Mouse (Mus musculus) liver, embryonic 16.5 days (tissue): ENCODE measurements around the gene Abl1. TPM values are rescaled to one million over a fixed set of nuclear protein-coding genes. Genes with fewer than 3 reads are reported as not detected.
A peak's percentile ranks its signal among the peaks of the same experiment; 100 is the strongest.
"Not testable (repeated sequence)": the region's sequence is repeated elsewhere in the genome, so short reads cannot be mapped to it uniquely, and the experiment has no call there.

Experiments
- ATAC-seq: fragments of 200-750 bp; cut with Nextera tagmentation; 2 replicates; pipeline ENCODE4 v1.8.0; 2017; ENCODE audit warnings: low read depth, mild to moderate bottlenecking, moderate number of reproducible peaks, moderate library complexity
- H3K27ac ChIP-seq: fragments of 300-500 bp; sonication (generic); 2 replicates; pipeline ENCODE4 v1.5.1; 2014; ENCODE audit warnings: mild to moderate bottlenecking, low read length
- H3K27me3 ChIP-seq: fragments of 300-500 bp; sonication (generic); 2 replicates; pipeline ENCODE4 v1.6.1; 2014; ENCODE audit warnings: low read depth, low read length, mixed read lengths; ENCODE audit not compliant: control insufficient read depth, insufficient read depth
- H3K36me3 ChIP-seq: fragments of 300-500 bp; sonication (generic); 2 replicates; pipeline ENCODE4 v1.6.1; 2014; ENCODE audit warnings: mild to moderate bottlenecking; ENCODE audit not compliant: control insufficient read depth, insufficient read depth
- H3K4me1 ChIP-seq: fragments of 300-500 bp; sonication (generic); 2 replicates; pipeline ENCODE4 v1.6.1; 2014; ENCODE audit warnings: low read depth, low read length, mixed read lengths; ENCODE audit not compliant: control insufficient read depth
- H3K4me2 ChIP-seq: fragments of 300-500 bp; sonication (generic); 2 replicates; pipeline ENCODE4 v1.6.1; 2014; ENCODE audit warnings: low read depth, low read length, mixed read lengths
- H3K4me3 ChIP-seq: fragments of 300-500 bp; sonication (generic); 2 replicates; pipeline ENCODE4 v1.5.1; 2014; ENCODE audit warnings: low read depth, mild to moderate bottlenecking, low read length
- H3K9ac ChIP-seq: fragments of 300-500 bp; sonication (generic); 2 replicates; pipeline ENCODE4 v1.6.1; 2014; ENCODE audit warnings: low read depth, low read length
- H3K9me3 ChIP-seq: fragments of 300-500 bp; sonication (generic); replicated peaks from 2 replicates; pipeline ENCODE4 v1.6.1; 2016; ENCODE audit warnings: low read length; ENCODE audit not compliant: control insufficient read depth
- WGBS: fragments of 180-500 bp; shearing (Covaris S2); extraction: QIAGEN DNeasy Blood & Tissue Kit; methylation state at CpG from one replicate; pipeline ENCODE4 v1.1.7; 2014; ENCODE audit not compliant: insufficient replicate concordance; 5-methylcytosine and 5-hydroxymethylcytosine counted together
- polyA plus RNA-seq: library from polyadenylated mRNA; unstranded; fragments of >200 nt; fragmentation: Nextera tagmentation; extraction: Ambion mirVana; gene quantifications from 2 replicates; pipeline ENCODE4 v1.2.1, GENCODE M21; 2015

Gene Abl1
- polyA plus RNA-seq, 1 experiment from 2014 or later: 6.7 TPM

GRCm38 (mm10) chr2:31681051-31681707 lies 7.0 kb upstream of the Abl1 start:
- 67% methylated on average over 15 of the region's 15 CpGs for WGBS
- ATAC-seq: not testable (repeated sequence)

GRCm38 (mm10) chr2:31681731-31682235 lies 6.4 kb upstream of the Abl1 start:
- Histone ChIP-seq H3K9ac (no peak overlapping the region), H3K4me3 (no peak overlapping the region), H3K27me3 (no peaks in the 10 kb centered on the region), H3K36me3 (peaks cover 22% of the 10 kb centered on the region), H3K4me2 (no peak overlapping the region), H3K4me1 (no peaks in the 10 kb centered on the region), H3K9me3 (no peaks in the 10 kb centered on the region), H3K27ac (no peak overlapping the region)
- ATAC-seq: no peak
- WGBS: 74% methylated on average over 6 of the region's 6 CpGs

More at GRCm38 (mm10) chr2:31681051-31681707, 7.0 kb upstream of the Abl1 start:
- peaks cover 28% of the 10 kb centered on the region for H3K36me3 ChIP-seq
- not testable (repeated sequence) for H3K9ac ChIP-seq, H3K27ac ChIP-seq, H3K27me3 ChIP-seq, H3K9me3 ChIP-seq, H3K4me1 ChIP-seq, H3K4me3 ChIP-seq, H3K4me2 ChIP-seq

- Histone ChIP-seq H3K9me3 (no peaks in the 10 kb centered on the region), H3K4me3 (no peak overlapping the region), H3K4me2 (no peak overlapping the region), H3K4me1 (peaks cover 5% of the 10 kb centered on the region; the same call in 1 of the 2 replicates), H3K27ac (no peak overlapping the region), H3K36me3 (peaks cover 16% of the 10 kb centered on the region), H3K27me3 (no peaks in the 10 kb centered on the region), H3K9ac (no peak overlapping the region)
- WGBS: 30% methylated on average over 2 of the region's 2 CpGs
- no peak for ATAC-seq
These were observed 4.5 kb upstream of the Abl1 start for GRCm38 (mm10) chr2:31683666-31684065.

GRCm38 (mm10) chr2:31689045-31689444 lies 869 bp downstream of the Abl1 start:
- H3K9me3 ChIP-seq: no peaks in the 10 kb centered on the region
- H3K36me3 ChIP-seq: no peaks in the 10 kb centered on the region
- peaks cover 15% of the 10 kb centered on the region for H3K4me1 ChIP-seq
- peak overlapping the region; percentile 96 for H3K9ac ChIP-seq
- WGBS: 0% methylated on average over 12 of the region's 12 CpGs
- no peak for ATAC-seq
- H3K27ac ChIP-seq: peak overlapping the region; percentile 95
- peak overlapping the region; percentile 95 for H3K4me3 ChIP-seq
- no peaks in the 10 kb centered on the region for H3K27me3 ChIP-seq
- H3K4me2 ChIP-seq: peak overlapping the region; percentile 91

- peak overlapping the region; percentile 91 for H3K4me2 ChIP-seq
- H3K36me3 ChIP-seq: no peaks in the 10 kb centered on the region
- no peak for ATAC-seq
- 46% methylated on average over 3 of the region's 3 CpGs for WGBS
- peak overlapping the region; percentile 95 for H3K4me3 ChIP-seq
- peaks cover 15% of the 10 kb centered on the region for H3K4me1 ChIP-seq
- no peak overlapping the region for H3K27ac ChIP-seq
- H3K9me3 ChIP-seq: no peaks in the 10 kb centered on the region
- H3K27me3 ChIP-seq: no peaks in the 10 kb centered on the region
- H3K9ac ChIP-seq: no peak overlapping the region
These were observed 1.9 kb downstream of the Abl1 start for GRCm38 (mm10) chr2:31690063-31690462.

- Histone ChIP-seq H3K27ac (no peak overlapping the region), H3K36me3 (peaks cover 2% of the 10 kb centered on the region; the same call in 1 of the 2 replicates), H3K4me1 (peaks cover 4% of the 10 kb centered on the region; the same call in 1 of the 2 replicates), H3K9me3 (no peaks in the 10 kb centered on the region), H3K27me3 (no peaks in the 10 kb centered on the region), H3K4me3 (no peak overlapping the region), H3K9ac (no peak overlapping the region), H3K4me2 (no peak overlapping the region)
- no peak for ATAC-seq
These were observed 10.0 kb downstream of the Abl1 start for GRCm38 (mm10) chr2:31698209-31698608.

- Histone ChIP-seq H3K9me3 (no peaks in the 10 kb centered on the region), H3K4me2 (no peak overlapping the region), H3K27ac (no peak overlapping the region), H3K36me3 (peaks cover under 1% of the 10 kb centered on the region; the same call in 1 of the 2 replicates), H3K4me3 (no peak overlapping the region), H3K27me3 (no peaks in the 10 kb centered on the region), H3K9ac (no peak overlapping the region), H3K4me1 (peaks cover 4% of the 10 kb centered on the region; the same call in 1 of the 2 replicates)
- 36% methylated on average over 7 of the region's 7 CpGs for WGBS
- peak; percentile 68; the same call in 1 of the 2 replicates for ATAC-seq
These were observed 12.6 kb downstream of the Abl1 start for GRCm38 (mm10) chr2:31700545-31701446.

GRCm38 (mm10) chr2:31703226-31703625 lies 15.1 kb downstream of the Abl1 start:
- no peaks in the 10 kb centered on the region for H3K27me3 ChIP-seq

GRCm38 (mm10) chr2:31705914-31706313 lies 17.7 kb downstream of the Abl1 start:
- Histone ChIP-seq H3K27ac (no peak overlapping the region), H3K9me3 (no peaks in the 10 kb centered on the region), H3K36me3 (no peaks in the 10 kb centered on the region), H3K27me3 (no peaks in the 10 kb centered on the region), H3K4me2 (no peak overlapping the region), H3K4me1 (peaks cover 4% of the 10 kb centered on the region; the same call in 1 of the 2 replicates), H3K9ac (no peak overlapping the region), H3K4me3 (no peak overlapping the region)
- no peak for ATAC-seq

More at GRCm38 (mm10) chr2:31703226-31703625, 15.1 kb downstream of the Abl1 start:
- ATAC-seq: no peak
- Histone ChIP-seq H3K4me3 (no peak overlapping the region), H3K4me1 (peaks cover 8% of the 10 kb centered on the region), H3K4me2 (no peak overlapping the region), H3K9me3 (no peaks in the 10 kb centered on the region), H3K9ac (no peak overlapping the region), H3K27ac (no peak overlapping the region), H3K36me3 (no peaks in the 10 kb centered on the region)
